Mouse (Mus musculus): ENCODE results near the gene Pik3r5. TPM values are rescaled to one million over a fixed set of nuclear protein-coding genes. Genes with fewer than 3 reads are reported as not detected.

Gene Pik3r5
- 0.81 and 1.0 TPM in 2 replicates for polyA plus RNA-seq (2016; fragmentation: Nextera tagmentation; extraction: Ambion mirVana)

DNA sequence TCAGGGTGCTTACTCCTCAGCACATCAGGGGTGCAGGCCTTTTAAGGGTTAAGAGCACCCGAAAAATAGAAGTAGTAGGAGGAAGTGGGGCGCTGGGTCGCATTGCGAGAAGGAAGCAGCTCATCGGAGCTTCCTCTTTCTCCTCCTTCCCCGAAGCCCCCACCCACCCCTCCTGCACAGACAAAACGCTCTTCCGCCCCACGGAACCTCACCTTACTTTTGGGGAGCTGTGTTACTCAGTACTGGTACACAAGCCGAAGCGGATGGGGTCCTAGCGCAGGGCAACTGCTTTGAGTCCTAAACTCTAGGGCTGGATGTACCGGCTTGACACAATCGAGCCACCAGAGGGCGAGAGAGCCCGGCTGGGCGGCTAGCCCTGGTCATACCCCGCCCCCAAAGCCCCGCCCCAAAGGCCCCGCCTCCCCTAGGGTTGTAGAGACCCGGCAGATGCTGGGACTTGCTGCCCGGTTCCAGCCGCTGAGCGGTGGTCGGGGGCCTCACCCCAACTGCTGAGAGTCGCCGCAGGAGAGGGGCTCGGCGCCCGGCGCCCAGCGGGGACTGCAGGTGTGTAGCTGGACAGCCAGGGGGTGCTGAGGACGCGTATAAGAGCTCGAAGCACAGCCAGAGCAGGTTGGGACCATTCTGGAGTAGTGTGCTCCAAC lies at the start of gene Pik3r5:
Gene Pik3r5, plus strand, starts transcription at position 423 of the 662 bp plus-strand sequence.
- Histone ChIP-seq H3K27ac (no peak within 1 kb of the TSS), H3K9me3 (replicated peaks) (no peaks in the 10 kb centered on the region), H3K4me1 (peaks cover 14% of the 10 kb centered on the region), H3K36me3 (no peaks in the 10 kb centered on the region), H3K9ac (peak within 1 kb of the TSS; percentile 36; the same call in 1 of the 2 replicates), H3K4me2 (replicated peaks) (peak within 1 kb of the TSS; percentile 51), H3K27me3 (peaks cover 36% of the 10 kb centered on the region), H3K4me3 (peak within 1 kb of the TSS; percentile 35)
- WGBS, result 8% methylated on average over 35 of the region's 35 CpGs
- peak; percentile 83 for ATAC-seq (ENCODE audit: low FRiP score)

DNA sequence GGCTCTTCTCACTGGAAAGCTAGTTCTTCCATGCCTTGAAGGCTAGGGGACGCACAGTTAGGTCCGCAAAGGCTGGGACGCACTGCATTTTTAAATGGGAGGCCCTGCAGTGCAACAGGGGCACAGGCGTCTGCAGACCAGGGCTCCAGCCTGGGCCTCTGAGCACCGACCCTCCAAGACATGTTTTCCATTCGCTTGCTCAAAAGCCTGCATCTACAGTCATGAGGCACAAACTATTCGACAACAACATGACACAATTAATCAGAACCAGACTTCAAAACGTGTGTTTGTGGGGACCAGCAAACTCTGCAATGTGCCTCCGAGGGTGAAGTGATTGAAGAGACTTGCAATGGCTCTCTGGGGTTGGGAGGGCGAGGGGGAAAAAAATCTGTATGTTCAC lies 48.4 kb upstream of the Pik3r5 start:
- ATAC-seq (ENCODE audit: low FRiP score), result no peak
- Histone ChIP-seq H3K9ac (peak overlapping the region; percentile 38; the same call in 1 of the 2 replicates), H3K4me3 (peak overlapping the region; percentile 61), H3K4me2 (replicated peaks) (peak overlapping the region; percentile 82), H3K27me3 (peaks cover 77% of the 10 kb centered on the region), H3K4me1 (peaks cover 56% of the 10 kb centered on the region), H3K36me3 (no peaks in the 10 kb centered on the region), H3K27ac (peak overlapping the region; percentile 44; the same call in 1 of the 2 replicates), H3K9me3 (replicated peaks) (no peaks in the 10 kb centered on the region)
- 3% methylated on average over 10 of the region's 10 CpGs for WGBS

GRCm38 (mm10) chr11:68384131-68384530 lies 47.8 kb upstream of the Pik3r5 start:
- 2% methylated on average over 12 of the region's 12 CpGs for WGBS
- H3K27me3 ChIP-seq, result peaks cover 82% of the 10 kb centered on the region
- H3K36me3 ChIP-seq, result no peaks in the 10 kb centered on the region
- no peak for ATAC-seq (ENCODE audit: low FRiP score)
- peak overlapping the region; percentile 82 for H3K4me2 ChIP-seq (replicated peaks)
- peak overlapping the region; percentile 79 for H3K9ac ChIP-seq
- no peaks in the 10 kb centered on the region for H3K9me3 ChIP-seq (replicated peaks)
- H3K4me3 ChIP-seq, result peak overlapping the region; percentile 61
- no peak overlapping the region; the same call in 1 of the 2 replicates for H3K27ac ChIP-seq
- H3K4me1 ChIP-seq, result peaks cover 50% of the 10 kb centered on the region

DNA sequence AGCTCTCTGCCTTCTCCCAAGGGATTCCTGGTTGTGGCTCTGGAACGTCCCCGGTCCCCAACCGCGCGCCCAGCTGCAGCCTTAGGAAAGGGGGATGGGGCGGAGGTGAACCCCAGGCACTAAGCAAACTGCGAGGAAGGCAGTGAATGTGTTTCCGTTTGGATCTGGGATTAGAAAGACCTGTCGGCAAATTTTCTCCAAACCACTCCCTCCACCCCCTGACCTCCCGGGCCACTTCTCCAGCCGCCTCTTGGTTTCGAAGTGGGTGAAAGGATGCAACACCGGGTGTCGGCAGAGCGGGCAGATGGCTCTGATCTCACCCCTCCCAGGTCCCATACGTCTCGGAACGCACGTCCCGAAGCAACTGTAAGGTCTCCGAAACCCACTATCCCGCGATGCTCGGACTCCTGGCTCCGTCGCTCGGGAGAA lies 47.3 kb upstream of the Pik3r5 start:
- peaks cover 49% of the 10 kb centered on the region for H3K4me1 ChIP-seq
- no peaks in the 10 kb centered on the region for H3K36me3 ChIP-seq
- peak overlapping the region; percentile 61 for H3K4me3 ChIP-seq
- H3K4me2 ChIP-seq (replicated peaks), result peak overlapping the region; percentile 82
- under 1% methylated on average over 27 of the region's 27 CpGs for WGBS
- 0 out of 2 replicates have a peak, but pooled peaks have one; percentile 8 for ATAC-seq (ENCODE audit: low FRiP score)
- peak overlapping the region; percentile 90 for H3K27ac ChIP-seq
- H3K27me3 ChIP-seq, result peaks cover 84% of the 10 kb centered on the region
- H3K9ac ChIP-seq, result peak overlapping the region; percentile 79
- no peaks in the 10 kb centered on the region for H3K9me3 ChIP-seq (replicated peaks)

DNA sequence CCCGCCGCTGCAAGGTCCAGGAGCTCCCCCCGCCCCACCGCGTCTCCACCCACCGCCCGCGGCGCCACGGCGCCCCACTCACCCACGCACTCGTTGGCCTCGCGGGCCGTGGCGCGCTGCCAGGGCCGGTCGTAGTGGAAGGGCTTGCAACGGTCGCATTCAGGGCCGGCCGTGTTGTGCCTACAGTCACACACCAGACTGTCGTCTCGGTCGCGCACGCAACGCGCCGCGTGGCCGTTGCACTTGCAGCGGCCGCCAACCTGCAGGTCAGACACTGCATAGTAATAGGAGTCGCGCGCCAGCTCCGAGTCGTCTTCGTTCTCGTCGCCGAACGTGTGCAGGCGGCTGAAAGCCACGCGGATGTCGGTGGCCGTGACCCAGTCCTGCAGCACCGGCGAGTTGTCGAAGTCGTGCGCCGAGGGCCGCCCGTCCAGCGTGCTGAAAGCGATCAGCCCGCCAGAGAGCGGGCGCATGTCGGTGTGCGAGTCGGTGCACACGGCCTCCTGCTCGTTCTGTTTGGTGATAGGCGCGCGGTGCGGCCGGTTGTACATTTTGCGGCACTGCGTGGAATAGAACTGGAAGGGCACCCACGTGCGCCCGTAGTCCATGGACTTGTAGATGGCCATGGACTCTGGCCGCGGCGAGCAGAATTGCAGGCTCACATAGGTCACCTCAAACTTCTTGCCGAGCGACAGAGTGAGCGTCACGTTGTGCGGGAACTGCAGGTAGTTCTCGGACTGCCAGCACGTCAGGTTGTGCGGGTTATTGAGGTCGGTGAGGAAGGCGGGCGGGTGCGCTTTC lies 46.7 kb upstream of the Pik3r5 start:
- peak overlapping the region; percentile 79 for H3K9ac ChIP-seq
- H3K36me3 ChIP-seq, result no peaks in the 10 kb centered on the region
- H3K4me2 ChIP-seq (replicated peaks), result peak overlapping the region; percentile 82
- under 1% methylated on average over 93 of the region's 94 CpGs for WGBS
- H3K9me3 ChIP-seq (replicated peaks), result no peaks in the 10 kb centered on the region
- peak overlapping the region; percentile 90 for H3K27ac ChIP-seq
- 0 out of 2 replicates have a peak, but pooled peaks have one; percentile 17 for ATAC-seq (ENCODE audit: low FRiP score)
- peaks cover 90% of the 10 kb centered on the region for H3K27me3 ChIP-seq
- peaks cover 47% of the 10 kb centered on the region for H3K4me1 ChIP-seq
- H3K4me3 ChIP-seq, result peak overlapping the region; percentile 61

- H3K9me3 ChIP-seq (replicated peaks), result no peaks in the 10 kb centered on the region
- H3K27ac ChIP-seq, result peak overlapping the region; percentile 90
- peaks cover 92% of the 10 kb centered on the region for H3K27me3 ChIP-seq
- H3K4me1 ChIP-seq, result peaks cover 55% of the 10 kb centered on the region
- H3K4me2 ChIP-seq (replicated peaks), result peak overlapping the region; percentile 82
- WGBS, result under 1% methylated on average over 41 of the region's 68 CpGs
- peak overlapping the region; percentile 61 for H3K4me3 ChIP-seq
- H3K9ac ChIP-seq, result peak overlapping the region; percentile 79
- no peaks in the 10 kb centered on the region for H3K36me3 ChIP-seq
- peak; percentile 53 for ATAC-seq (ENCODE audit: low FRiP score)
Observed at GRCm38 (mm10) chr11:68385921-68386588, 45.9 kb upstream of the Pik3r5 start.

GRCm38 (mm10) chr11:68386589-68387440 lies 45.1 kb upstream of the Pik3r5 start:
- peaks cover 56% of the 10 kb centered on the region for H3K4me1 ChIP-seq
- H3K27me3 ChIP-seq, result peaks cover 92% of the 10 kb centered on the region
- peak overlapping the region; percentile 79 for H3K9ac ChIP-seq
- H3K9me3 ChIP-seq (replicated peaks), result no peaks in the 10 kb centered on the region
- ATAC-seq (ENCODE audit: low FRiP score), result peak; percentile 60
- peak overlapping the region; percentile 90 for H3K27ac ChIP-seq
- H3K4me3 ChIP-seq, result peak overlapping the region; percentile 61
- H3K36me3 ChIP-seq, result no peaks in the 10 kb centered on the region
- WGBS, result under 1% methylated on average over 68 of the region's 90 CpGs
- peak overlapping the region; percentile 82 for H3K4me2 ChIP-seq (replicated peaks)

DNA sequence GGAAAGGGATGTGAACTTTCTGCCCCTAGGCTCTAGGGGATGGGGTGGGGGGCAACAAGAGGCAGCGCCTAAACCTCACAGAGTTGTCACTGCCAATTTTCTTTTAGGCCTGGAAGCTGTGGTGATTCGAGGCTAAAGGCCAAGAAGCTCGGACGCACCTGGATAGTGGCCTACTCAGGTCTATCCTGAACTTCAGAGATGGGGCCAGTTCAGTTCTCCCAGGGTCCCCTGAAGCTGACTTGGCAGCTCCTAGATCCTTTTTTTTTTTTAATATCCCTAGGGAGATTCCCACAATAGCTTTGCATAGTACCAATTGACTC lies 44.5 kb upstream of the Pik3r5 start:
- H3K4me1 ChIP-seq, result peaks cover 56% of the 10 kb centered on the region
- H3K4me2 ChIP-seq (replicated peaks), result peak overlapping the region; percentile 82
- H3K9me3 ChIP-seq (replicated peaks), result no peaks in the 10 kb centered on the region
- ATAC-seq (ENCODE audit: low FRiP score), result no peak
- 14% methylated on average over 4 of the region's 4 CpGs for WGBS
- H3K27me3 ChIP-seq, result peaks cover 92% of the 10 kb centered on the region
- H3K36me3 ChIP-seq, result no peaks in the 10 kb centered on the region
- peak overlapping the region; percentile 79 for H3K9ac ChIP-seq
- H3K4me3 ChIP-seq, result peak overlapping the region; percentile 61
- peak overlapping the region; percentile 90 for H3K27ac ChIP-seq

DNA sequence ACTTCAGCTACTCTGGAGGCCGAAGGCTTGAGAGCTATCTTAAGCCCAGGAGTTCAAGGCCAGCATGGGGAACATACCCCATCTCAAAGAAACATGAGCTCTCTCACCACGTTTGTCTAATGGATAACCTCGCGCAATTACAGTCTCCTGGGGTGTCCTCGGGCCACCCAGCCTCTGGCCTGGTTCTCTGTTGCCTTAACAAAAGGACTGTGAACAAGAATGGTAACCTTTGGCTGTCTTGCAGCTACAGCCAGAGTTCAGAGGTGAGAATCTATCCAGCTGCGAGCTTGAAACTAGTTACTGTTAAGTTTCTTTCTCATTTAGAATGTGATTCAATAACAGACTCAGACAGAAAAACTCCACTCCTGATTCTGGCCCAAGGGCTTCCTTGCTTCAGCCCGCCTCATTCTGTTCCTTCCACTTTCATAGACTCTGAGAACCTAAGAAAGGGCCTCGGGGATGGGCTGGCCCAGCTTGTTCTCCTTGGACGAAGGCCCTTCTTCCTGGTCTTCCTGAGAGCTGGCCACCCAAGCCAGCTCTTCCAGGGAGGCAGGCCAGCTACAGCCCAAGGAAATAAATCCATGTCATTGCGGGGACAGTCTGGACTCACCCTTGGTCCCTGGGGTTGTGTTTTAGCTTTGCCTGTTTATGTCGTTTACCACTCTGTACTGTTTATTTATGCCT lies 43.8 kb upstream of the Pik3r5 start:
- H3K4me1 ChIP-seq, result peaks cover 55% of the 10 kb centered on the region
- 21% methylated on average over 11 of the region's 11 CpGs for WGBS
- no peak for ATAC-seq (ENCODE audit: low FRiP score)
- no peak overlapping the region for H3K27ac ChIP-seq
- H3K9me3 ChIP-seq (replicated peaks), result no peaks in the 10 kb centered on the region
- H3K27me3 ChIP-seq, result peaks cover 94% of the 10 kb centered on the region
- no peak overlapping the region for H3K9ac ChIP-seq
- H3K4me3 ChIP-seq, result no peak overlapping the region
- peak overlapping the region; percentile 82 for H3K4me2 ChIP-seq (replicated peaks)
- H3K36me3 ChIP-seq, result no peaks in the 10 kb centered on the region

GRCm38 (mm10) chr11:68388655-68389015 lies 43.3 kb upstream of the Pik3r5 start:
- 26% methylated on average over 1 of the region's 1 CpGs for whole genome bisulfite sequencing
- no peak overlapping the region for H3K9ac ChIP-seq
- H3K4me1 ChIP-seq, result peaks cover 50% of the 10 kb centered on the region
- no peak overlapping the region for H3K4me3 ChIP-seq
- peak overlapping the region; percentile 13 for H3K4me2 ChIP-seq (replicated peaks)
- H3K36me3 ChIP-seq, result no peaks in the 10 kb centered on the region
- no peak for ATAC-seq (ENCODE audit: low FRiP score)
- peaks cover 91% of the 10 kb centered on the region for H3K27me3 ChIP-seq
- no peaks in the 10 kb centered on the region for H3K9me3 ChIP-seq (replicated peaks)
- H3K27ac ChIP-seq, result no peak overlapping the region

DNA sequence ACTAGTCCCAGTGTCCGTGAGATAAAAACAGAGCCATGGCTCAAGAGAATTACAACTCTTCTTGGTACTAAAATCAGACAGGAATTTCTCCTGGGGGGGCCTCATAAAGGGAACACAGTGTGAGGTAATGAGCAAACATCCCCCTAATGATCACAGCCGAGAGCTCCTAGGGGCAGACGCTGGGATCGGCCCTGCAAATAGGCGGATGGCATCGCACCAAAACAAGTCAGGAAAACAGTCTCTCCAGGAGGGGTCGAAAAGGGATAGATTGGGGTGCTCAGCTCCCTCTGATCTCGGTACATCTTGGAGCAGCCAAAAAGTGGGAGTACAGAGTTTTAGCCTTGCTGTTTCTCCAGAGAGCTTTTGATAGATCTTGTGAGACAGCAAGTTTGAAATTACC lies 42.3 kb upstream of the Pik3r5 start:
- Histone ChIP-seq H3K9ac (no peak overlapping the region), H3K4me2 (replicated peaks) (0 out of 2 replicates have a peak overlapping the region, but pooled peaks have one; percentile 3), H3K9me3 (replicated peaks) (no peaks in the 10 kb centered on the region), H3K27me3 (peaks cover 96% of the 10 kb centered on the region), H3K4me1 (peaks cover 47% of the 10 kb centered on the region), H3K4me3 (no peak overlapping the region), H3K27ac (no peak overlapping the region), H3K36me3 (no peaks in the 10 kb centered on the region)
- WGBS, result 1% methylated on average over 8 of the region's 8 CpGs
- ATAC-seq (ENCODE audit: low FRiP score), result no peak

Data from hindbrain, embryonic 12.5 days (tissue).